Mouse (Mus musculus) cerebellum, adult 2 months (tissue): ENCODE measurements around the gene Camsap2. TPM values are rescaled to one million over a fixed set of nuclear protein-coding genes. Genes with fewer than 3 reads are reported as not detected.

ENCODE experiments used
- DNase-seq, 2 experiments: peaks; one replicate each; pipeline ENCODE4 v3.0.0; 2021
- H3K27ac ChIP-seq: fragments of 200-500 bp; 2 replicates; pipeline ENCODE4 v1.5.1; 2012; ENCODE audit warnings: low read length, control low read depth, inconsistent platforms; ENCODE audit not compliant: insufficient read depth
- H3K27me3 ChIP-seq: fragments of 200-500 bp; 2 replicates; pipeline ENCODE4 v1.6.1; 2012; ENCODE audit warnings: inconsistent platforms, mild to moderate bottlenecking, low read length, moderate library complexity; ENCODE audit not compliant: control insufficient read depth, insufficient read depth
- H3K4me1 ChIP-seq: fragments of 200-500 bp; 2 replicates; pipeline ENCODE4 v1.6.1; 2011; ENCODE audit warnings: low read length; ENCODE audit not compliant: control insufficient read depth, insufficient read depth
- H3K4me3 ChIP-seq: fragments of 200-500 bp; replicated peaks from 2 replicates; pipeline ENCODE3; 2011; ENCODE audit warnings: mild to moderate bottlenecking, low read depth, low read length, control low read depth; ENCODE audit not compliant: insufficient read depth
- CTCF ChIP-seq: fragments of 200-500 bp; IDR thresholded peaks from 2 replicates; pipeline ENCODE4 v1.5.1; 2011; ENCODE audit warnings: low read depth, mild to moderate bottlenecking, control low read depth, low read length, moderate library complexity, borderline replicate concordance; ENCODE audit not compliant: insufficient read depth
- POLR2A ChIP-seq: fragments of 200-500 bp; IDR thresholded peaks from 2 replicates; pipeline ENCODE4 v1.6.1; 2011; ENCODE audit warnings: low read length, control low read depth, borderline replicate concordance; ENCODE audit not compliant: insufficient read depth
- WGBS: fragments of 180-500 bp; shearing (Covaris S2); methylation state at CpG from one replicate; pipeline ENCODE4 v1.1.7; 2018; 5-methylcytosine and 5-hydroxymethylcytosine counted together
- polyA plus RNA-seq: library from polyadenylated mRNA; depleted of rRNA; stranded (reverse); fragments of >200 nt; gene quantifications from 2 replicates; pipeline ENCODE4 v1.2.3, GENCODE M21; 2012

Gene Camsap2
- polyA plus RNA-seq, 1 experiment = 51.1 TPM

- Histone ChIP-seq H3K27ac (no peak overlapping the region), H3K27me3 (peaks cover 2% of the 10 kb centered on the region; the same call in 1 of the 2 replicates), H3K4me1 (no peaks in the 10 kb centered on the region), H3K4me3 (peak overlapping the region; percentile 65)
- no peak for DNase-seq
- no peak for TF ChIP-seq POLR2A
- TF ChIP-seq CTCF = no peak
- 17% methylated on average over 9 of the region's 9 CpGs for WGBS
Observed at GRCm38 (mm10) chr1:136234595-136235092, 111.3 kb downstream of the Camsap2 start.

GRCm38 (mm10) chr1:136233892-136234594, 111.9 kb downstream of the Camsap2 start, which contains the start of gene Inava:
Gene Inava, minus strand, starts transcription at chr1:136234264.
- 2% methylated on average over 50 of the region's 51 CpGs for WGBS
- Histone ChIP-seq H3K4me3 (peak within 1 kb of the TSS; percentile 65), H3K27me3 (peaks cover 2% of the 10 kb centered on the region; the same call in 1 of the 2 replicates), H3K4me1 (no peaks in the 10 kb centered on the region), H3K27ac (no peak within 1 kb of the TSS)
- DNase-seq = peak; percentile 25 to 43
- TF ChIP-seq CTCF = no peak
- no peak for TF ChIP-seq POLR2A

- peaks cover 2% of the 10 kb centered on the region; the same call in 1 of the 2 replicates for H3K27me3 ChIP-seq
- no peak for TF ChIP-seq CTCF
- TF ChIP-seq POLR2A = no peak
- 16% methylated on average over 23 of the region's 23 CpGs for WGBS
- H3K4me1 ChIP-seq = no peaks in the 10 kb centered on the region
- H3K27ac ChIP-seq = no peak overlapping the region
- H3K4me3 ChIP-seq = peak overlapping the region; percentile 65
- no peak for DNase-seq
Observed at GRCm38 (mm10) chr1:136232986-136233790, 112.7 kb downstream of the Camsap2 start.

GRCm38 (mm10) chr1:136232285-136232926, 113.5 kb downstream of the Camsap2 start:
- Histone ChIP-seq H3K4me3 (no peak overlapping the region), H3K4me1 (no peaks in the 10 kb centered on the region), H3K27ac (no peak overlapping the region), H3K27me3 (peaks cover 2% of the 10 kb centered on the region; the same call in 1 of the 2 replicates)
- no peak for DNase-seq
- 37% methylated on average over 9 of the region's 9 CpGs for WGBS
- TF ChIP-seq CTCF (no peak), POLR2A (no peak)

GRCm38 (mm10) chr1:136231596-136231995, 114.3 kb downstream of the Camsap2 start:
- TF ChIP-seq CTCF = no peak
- TF ChIP-seq POLR2A = no peak
- no peaks in the 10 kb centered on the region for H3K4me1 ChIP-seq
- 36% methylated on average over 6 of the region's 6 CpGs for WGBS
- DNase-seq = no peak
- H3K27ac ChIP-seq = no peak overlapping the region
- H3K4me3 ChIP-seq = no peak overlapping the region
- peaks cover 2% of the 10 kb centered on the region; the same call in 1 of the 2 replicates for H3K27me3 ChIP-seq

- 91% methylated on average over 11 of the region's 11 CpGs for WGBS
- H3K4me1 ChIP-seq = peaks cover 8% of the 10 kb centered on the region
- DNase-seq = no peak
- H3K27ac ChIP-seq = no peak overlapping the region
- TF ChIP-seq CTCF = no peak
- TF ChIP-seq POLR2A = no peak
- no peak overlapping the region for H3K4me3 ChIP-seq
- peaks cover 2% of the 10 kb centered on the region; the same call in 1 of the 2 replicates for H3K27me3 ChIP-seq
Observed at GRCm38 (mm10) chr1:136230201-136230600, 115.7 kb downstream of the Camsap2 start.

- DNase-seq = no peak
- 52% methylated on average over 6 of the region's 6 CpGs for WGBS
- H3K27me3 ChIP-seq = peaks cover 2% of the 10 kb centered on the region; the same call in 1 of the 2 replicates
- TF ChIP-seq POLR2A (no peak), CTCF (no peak)
- H3K4me1 ChIP-seq = peaks cover 8% of the 10 kb centered on the region
- H3K4me3 ChIP-seq = no peak overlapping the region
- H3K27ac ChIP-seq = no peak overlapping the region
Observed at GRCm38 (mm10) chr1:136229040-136229373, 116.9 kb downstream of the Camsap2 start.
